Mouse (Mus musculus): ENCODE measurements around the gene Tmem98. TPM values are rescaled to one million over a fixed set of nuclear protein-coding genes. Genes with fewer than 3 reads are reported as not detected.

Gene Tmem98
- polyA plus RNA-seq, 1 experiment from 2014 or later, result 55.4 TPM

- Histone ChIP-seq H3K4me1 (no peaks in the 10 kb centered on the region), H3K9me3 (no peaks in the 10 kb centered on the region), H3K27ac (no peak overlapping the region), H3K27me3 (replicated peaks) (no peaks in the 10 kb centered on the region), H3K4me3 (no peak overlapping the region), H3K36me3 (no peaks in the 10 kb centered on the region), H3K9ac (no peak overlapping the region), H3K4me2 (replicated peaks) (no peak overlapping the region)
- 85% methylated on average over 4 of the region's 4 CpGs for WGBS
- no peak for ATAC-seq (ENCODE audit: low FRiP score, low read depth)
These were observed 25.9 kb downstream of the Tmem98 start for GRCm38 (mm10) chr11:80835841-80836240.

GRCm38 (mm10) chr11:80838724-80839123 is 28.7 kb downstream of the Tmem98 start:
- Histone ChIP-seq H3K9ac (no peak overlapping the region), H3K27ac (no peak overlapping the region), H3K4me3 (no peak overlapping the region), H3K27me3 (replicated peaks) (no peaks in the 10 kb centered on the region), H3K36me3 (no peaks in the 10 kb centered on the region), H3K9me3 (no peaks in the 10 kb centered on the region), H3K4me2 (replicated peaks) (no peak overlapping the region), H3K4me1 (no peaks in the 10 kb centered on the region)
- no peak for ATAC-seq (ENCODE audit: low FRiP score, low read depth)
- WGBS, result 77% methylated on average over 1 of the region's 1 CpGs

DNA sequence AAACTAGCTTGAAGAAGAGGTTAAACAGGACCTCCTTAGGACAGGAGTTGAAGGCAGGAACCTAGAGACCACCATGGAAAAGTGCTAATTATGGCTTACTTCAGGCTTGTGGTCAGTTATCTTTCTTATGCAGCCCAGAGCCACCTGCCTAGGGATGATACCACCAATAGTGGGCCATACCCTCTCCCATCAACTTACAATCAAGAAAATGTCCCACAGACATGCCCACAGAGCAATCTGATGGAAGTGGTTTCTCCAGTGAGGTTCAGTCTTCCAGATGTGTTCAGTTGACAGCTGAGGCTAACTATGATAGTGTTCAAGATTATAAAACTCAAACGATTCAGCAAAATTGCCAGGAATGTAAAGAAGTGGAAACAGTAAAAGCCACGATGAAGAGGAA is 33.5 kb downstream of the Tmem98 start:
- ATAC-seq (ENCODE audit: low FRiP score, low read depth), result no peak
- no peak overlapping the region for H3K9ac ChIP-seq
- H3K4me3 ChIP-seq, result no peak overlapping the region
- 85% methylated on average over 2 of the region's 2 CpGs for WGBS
- H3K27ac ChIP-seq, result no peak overlapping the region
- no peaks in the 10 kb centered on the region for H3K36me3 ChIP-seq
- H3K9me3 ChIP-seq, result no peaks in the 10 kb centered on the region
- H3K4me2 ChIP-seq (replicated peaks), result no peak overlapping the region
- H3K4me1 ChIP-seq, result no peaks in the 10 kb centered on the region
- H3K27me3 ChIP-seq (replicated peaks), result no peaks in the 10 kb centered on the region

DNA sequence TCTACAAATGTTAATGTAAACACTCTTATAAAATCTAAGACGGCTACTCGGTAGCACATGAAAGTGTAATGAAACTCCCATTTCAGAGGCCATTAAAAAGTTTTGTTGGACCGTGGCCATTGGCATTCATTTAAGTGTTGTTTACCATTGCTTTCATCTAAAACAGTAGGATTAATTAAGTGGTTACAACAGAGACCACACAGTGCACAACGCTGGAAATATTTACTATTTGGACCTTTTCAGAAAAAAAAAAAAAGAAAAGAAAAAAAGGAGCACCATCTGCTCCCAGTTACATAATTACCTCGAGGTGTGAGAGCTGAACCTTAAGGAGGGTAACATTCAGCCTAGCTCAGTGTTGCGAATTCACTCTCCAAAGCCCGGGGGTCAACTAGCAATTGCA is 35.5 kb downstream of the Tmem98 start:
- Histone ChIP-seq H3K9ac (no peak overlapping the region), H3K9me3 (no peaks in the 10 kb centered on the region), H3K27me3 (replicated peaks) (no peaks in the 10 kb centered on the region), H3K4me3 (no peak overlapping the region), H3K36me3 (no peaks in the 10 kb centered on the region), H3K27ac (no peak overlapping the region), H3K4me2 (replicated peaks) (no peak overlapping the region), H3K4me1 (no peaks in the 10 kb centered on the region)
- no peak for ATAC-seq (ENCODE audit: low FRiP score, low read depth)
- WGBS, result 64% methylated on average over 7 of the region's 7 CpGs

GRCm38 (mm10) chr11:80846115-80846514 is 36.1 kb downstream of the Tmem98 start:
- no peaks in the 10 kb centered on the region for H3K4me1 ChIP-seq
- no peaks in the 10 kb centered on the region for H3K36me3 ChIP-seq
- 66% methylated on average over 3 of the region's 3 CpGs for WGBS
- H3K9me3 ChIP-seq, result no peaks in the 10 kb centered on the region
- H3K4me3 ChIP-seq, result no peak overlapping the region
- ATAC-seq (ENCODE audit: low FRiP score, low read depth), result no peak
- no peak overlapping the region for H3K27ac ChIP-seq
- no peaks in the 10 kb centered on the region for H3K27me3 ChIP-seq (replicated peaks)
- no peak overlapping the region for H3K4me2 ChIP-seq (replicated peaks)
- no peak overlapping the region for H3K9ac ChIP-seq

- no peak overlapping the region for H3K27ac ChIP-seq
- H3K36me3 ChIP-seq, result no peaks in the 10 kb centered on the region
- no peaks in the 10 kb centered on the region for H3K4me1 ChIP-seq
- no peak overlapping the region for H3K9ac ChIP-seq
- no peaks in the 10 kb centered on the region for H3K27me3 ChIP-seq (replicated peaks)
- H3K4me2 ChIP-seq (replicated peaks), result no peak overlapping the region
- no peak overlapping the region for H3K4me3 ChIP-seq
- H3K9me3 ChIP-seq, result no peaks in the 10 kb centered on the region
- ATAC-seq (ENCODE audit: low FRiP score, low read depth), result no peak
- 52% methylated on average over 5 of the region's 5 CpGs for whole genome bisulfite sequencing
These were observed 38.2 kb downstream of the Tmem98 start for GRCm38 (mm10) chr11:80848131-80848530.

DNA sequence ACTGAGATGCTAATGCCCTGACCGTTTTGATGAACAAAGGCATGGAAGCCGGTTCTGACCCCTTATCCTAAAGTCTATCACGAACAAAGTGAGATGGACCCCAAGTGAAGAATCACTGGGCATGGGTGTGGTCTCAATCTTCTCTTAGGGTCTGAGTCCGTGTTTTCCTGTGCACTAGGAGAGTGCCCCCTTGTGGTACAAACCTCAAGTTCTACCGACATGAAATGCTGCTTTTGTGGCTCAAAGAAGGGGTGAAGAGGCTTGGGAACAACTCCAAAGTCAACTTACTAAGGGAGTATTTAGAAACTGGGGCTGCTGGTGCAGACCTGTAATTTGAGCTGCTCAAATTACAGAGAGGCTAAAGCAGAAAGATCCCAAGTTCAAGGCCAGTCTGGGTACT is 41.9 kb downstream of the Tmem98 start:
- H3K9ac ChIP-seq, result no peak overlapping the region
- no peak overlapping the region for H3K4me3 ChIP-seq
- H3K27me3 ChIP-seq (replicated peaks), result no peaks in the 10 kb centered on the region
- no peak overlapping the region for H3K4me2 ChIP-seq (replicated peaks)
- ATAC-seq (ENCODE audit: low FRiP score, low read depth), result no peak
- WGBS, result 41% methylated on average over 5 of the region's 5 CpGs
- H3K27ac ChIP-seq, result no peak overlapping the region
- H3K4me1 ChIP-seq, result no peaks in the 10 kb centered on the region
- no peaks in the 10 kb centered on the region for H3K9me3 ChIP-seq
- no peaks in the 10 kb centered on the region for H3K36me3 ChIP-seq

DNA sequence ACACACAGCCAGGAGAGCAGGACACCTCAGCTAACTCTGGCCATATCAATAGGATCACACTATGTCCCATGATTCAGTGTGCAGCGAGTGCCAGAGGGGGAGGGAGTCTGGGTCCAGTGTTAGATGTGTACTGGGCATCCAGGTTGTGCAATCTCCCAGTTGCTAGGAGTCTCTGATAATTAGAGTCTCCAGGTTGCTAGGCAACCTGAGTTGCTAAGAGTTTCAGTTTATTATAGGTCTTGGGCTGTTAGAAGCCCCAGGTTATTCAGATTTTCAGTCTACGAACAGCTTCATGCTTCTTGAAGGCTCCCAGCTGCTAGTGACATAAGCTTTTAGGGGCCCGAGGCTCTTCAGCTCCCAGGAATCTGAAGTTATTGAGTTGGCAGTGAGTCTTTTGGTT is 43.0 kb downstream of the Tmem98 start:
- H3K36me3 ChIP-seq, result no peaks in the 10 kb centered on the region
- H3K9ac ChIP-seq, result no peak overlapping the region
- 54% methylated on average over 3 of the region's 3 CpGs for WGBS
- no peaks in the 10 kb centered on the region for H3K27me3 ChIP-seq (replicated peaks)
- no peak overlapping the region for H3K27ac ChIP-seq
- no peak overlapping the region for H3K4me3 ChIP-seq
- H3K9me3 ChIP-seq, result no peaks in the 10 kb centered on the region
- H3K4me2 ChIP-seq (replicated peaks), result no peak overlapping the region
- no peaks in the 10 kb centered on the region for H3K4me1 ChIP-seq
- ATAC-seq (ENCODE audit: low FRiP score, low read depth), result no peak

GRCm38 (mm10) chr11:80854430-80854829 is 44.5 kb downstream of the Tmem98 start:
- Histone ChIP-seq H3K9ac (no peak overlapping the region), H3K27ac (no peak overlapping the region), H3K4me1 (no peaks in the 10 kb centered on the region), H3K4me3 (no peak overlapping the region), H3K4me2 (replicated peaks) (no peak overlapping the region), H3K9me3 (no peaks in the 10 kb centered on the region), H3K36me3 (no peaks in the 10 kb centered on the region), H3K27me3 (replicated peaks) (no peaks in the 10 kb centered on the region)
- ATAC-seq (ENCODE audit: low FRiP score, low read depth), result no peak
- WGBS, result 89% methylated on average over 11 of the region's 11 CpGs

DNA sequence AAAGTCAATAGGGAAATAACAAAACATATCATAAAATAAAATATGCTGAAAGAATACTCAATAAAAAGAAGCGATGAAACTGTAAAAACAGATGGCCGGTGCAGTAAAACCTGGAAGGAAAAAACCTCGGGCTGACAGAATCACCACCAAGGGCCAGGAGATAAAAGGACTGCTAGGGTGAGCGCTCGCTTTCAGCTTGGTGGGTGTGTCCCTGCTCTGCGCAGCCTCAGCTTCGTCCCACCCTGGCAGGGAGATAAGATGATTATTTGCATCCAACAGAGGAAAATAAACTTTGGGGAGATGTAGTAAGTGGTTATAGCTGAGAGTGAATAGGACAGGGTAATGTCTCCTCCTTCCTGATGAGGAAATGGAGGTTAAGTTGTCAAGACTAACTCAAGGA is 44.9 kb downstream of the Tmem98 start:
- Histone ChIP-seq H3K4me2 (replicated peaks) (no peak overlapping the region), H3K27ac (no peak overlapping the region), H3K36me3 (no peaks in the 10 kb centered on the region), H3K4me1 (no peaks in the 10 kb centered on the region), H3K27me3 (replicated peaks) (no peaks in the 10 kb centered on the region), H3K9ac (no peak overlapping the region), H3K9me3 (no peaks in the 10 kb centered on the region), H3K4me3 (no peak overlapping the region)
- 53% methylated on average over 7 of the region's 7 CpGs for WGBS
- no peak for ATAC-seq (ENCODE audit: low FRiP score, low read depth)

GRCm38 (mm10) chr11:80856827-80857226 is 46.9 kb downstream of the Tmem98 start:
- 91% methylated on average over 2 of the region's 2 CpGs for WGBS
- H3K9me3 ChIP-seq, result no peaks in the 10 kb centered on the region
- no peaks in the 10 kb centered on the region for H3K36me3 ChIP-seq
- H3K9ac ChIP-seq, result no peak overlapping the region
- H3K27ac ChIP-seq, result no peak overlapping the region
- H3K4me2 ChIP-seq (replicated peaks), result no peak overlapping the region
- H3K4me1 ChIP-seq, result no peaks in the 10 kb centered on the region
- ATAC-seq (ENCODE audit: low FRiP score, low read depth), result no peak
- no peak overlapping the region for H3K4me3 ChIP-seq
- no peaks in the 10 kb centered on the region for H3K27me3 ChIP-seq (replicated peaks)

- 83% methylated on average over 10 of the region's 10 CpGs for WGBS
- H3K4me3 ChIP-seq, result no peak within 1 kb of the TSS
- no peaks in the 10 kb centered on the region for H3K27me3 ChIP-seq (replicated peaks)
- H3K4me1 ChIP-seq, result no peaks in the 10 kb centered on the region
- ATAC-seq (ENCODE audit: low FRiP score, low read depth), result no peak
- no peaks in the 10 kb centered on the region for H3K9me3 ChIP-seq
- no peak within 1 kb of the TSS for H3K9ac ChIP-seq
- H3K4me2 ChIP-seq (replicated peaks), result no peak within 1 kb of the TSS
- no peak within 1 kb of the TSS for H3K27ac ChIP-seq
- H3K36me3 ChIP-seq, result no peaks in the 10 kb centered on the region
These were observed 48.1 kb downstream of the Tmem98 start, which contains the start of gene Spaca3 for GRCm38 (mm10) chr11:80858065-80858464. Gene Spaca3 (plus strand): TSS chr11:80858365.

- Histone ChIP-seq H3K9ac (no peak overlapping the region), H3K4me1 (no peaks in the 10 kb centered on the region), H3K9me3 (no peaks in the 10 kb centered on the region), H3K27ac (no peak overlapping the region), H3K4me2 (replicated peaks) (no peak overlapping the region), H3K4me3 (no peak overlapping the region), H3K36me3 (no peaks in the 10 kb centered on the region), H3K27me3 (replicated peaks) (no peaks in the 10 kb centered on the region)
- ATAC-seq (ENCODE audit: low FRiP score, low read depth), result no peak
- WGBS, result 90% methylated on average over 7 of the region's 7 CpGs
These were observed 53.0 kb downstream of the Tmem98 start for GRCm38 (mm10) chr11:80862941-80863340.

Measured in neural tube, embryonic 12.5 days (tissue).